Mouse (Mus musculus) heart, postnatal 36 days (tissue): ENCODE results near the gene Gm8882. TPM values are rescaled to one million over a fixed set of nuclear protein-coding genes. Genes with fewer than 3 reads are reported as not detected.
"Not testable (repeated sequence)": the region's sequence is repeated elsewhere in the genome, so short reads cannot be mapped to it uniquely, and the experiment has no call there.

Experiments used
- DNase-seq, 2 experiments: peaks; one replicate each; pipeline ENCODE4 v3.0.0; 2021 to 2022
- intact Hi-C: fragments of 180-260 bp; cut with DNase I; formaldehyde crosslinking; loops from one replicate; pipeline ENCODE4 v1.15.1; 2025
- total RNA-seq, 2 experiments: library from RNA; stranded (reverse); gene quantifications; 2 replicates each; pipeline ENCODE4 v1.2.3; 2021

Gene Gm8882
- total RNA-seq = not detected

- DNase-seq, intact Hi-C loops: not testable (repeated sequence)
Measured at GRCm38 (mm10) chr6:132364034-132364433, at the start of gene Gm8882. Gm8882 (minus strand) TSS chr6:132364134.

DNA sequence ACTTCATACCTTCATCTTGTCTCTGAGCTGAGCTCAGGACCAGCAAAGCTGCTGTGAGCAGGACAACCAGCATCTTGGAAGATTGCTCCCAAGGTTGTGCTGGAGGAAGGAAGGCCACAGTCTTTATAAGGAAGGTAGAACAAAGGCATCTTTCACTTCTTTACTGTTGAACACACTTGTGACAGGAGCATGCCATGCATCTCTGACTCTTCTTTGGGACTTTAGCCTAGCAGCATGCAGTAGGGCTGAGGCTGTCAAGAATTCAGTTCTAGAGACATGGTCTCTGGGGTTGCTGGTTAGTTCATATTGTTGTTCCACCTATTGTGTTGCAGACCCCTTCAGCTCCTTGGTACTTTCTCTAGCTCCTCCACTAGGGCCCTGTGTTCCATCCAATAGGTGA, 49.3 kb downstream of the Gm8882 start, which contains the start of gene Prpmp5:
TSS of gene Prpmp5 (minus strand) at position 101 of the 400 bp plus-strand sequence.
- intact Hi-C loops, DNase-seq: not testable (repeated sequence)

Other genes with a start within 250 kb of the Gm8882 start
- gene Prb1, start 153.6 kb downstream of the Gm8882 start, total RNA-seq = not detected
- gene Prpmp5, start 49.4 kb downstream of the Gm8882 start, total RNA-seq = not detected
- gene Prh1, start 205.7 kb upstream of the Gm8882 start, total RNA-seq = not detected
- not detected for gene Prp2, start 231.8 kb upstream of the Gm8882 start, total RNA-seq